Mouse (Mus musculus) midbrain, embryonic 15.5 days (tissue): ENCODE data around the gene Mecom. TPM values are rescaled to one million over a fixed set of nuclear protein-coding genes. Genes with fewer than 3 reads are reported as not detected.

ENCODE experiments used
- ATAC-seq: fragments of 200-750 bp; cut with Nextera tagmentation; replicated peaks from 2 replicates; pipeline ENCODE4 v1.8.0; 2017; ENCODE audit warnings: moderate TSS enrichment
- H3K27ac ChIP-seq: fragments of 300-500 bp; sonication (generic); 2 replicates; pipeline ENCODE4 v1.5.1; 2015; ENCODE audit warnings: mild to moderate bottlenecking, inconsistent platforms
- H3K27me3 ChIP-seq: fragments of 300-500 bp; sonication (generic); replicated peaks from 2 replicates; pipeline ENCODE4 v1.6.1; 2015; ENCODE audit warnings: inconsistent platforms
- H3K36me3 ChIP-seq: fragments of 300-500 bp; sonication (generic); replicated peaks from 2 replicates; pipeline ENCODE4 v1.6.1; 2015; ENCODE audit warnings: inconsistent platforms
- H3K4me1 ChIP-seq: fragments of 300-500 bp; sonication (generic); 2 replicates; pipeline ENCODE4 v1.6.1; 2015; ENCODE audit warnings: inconsistent platforms
- H3K4me2 ChIP-seq: fragments of 300-500 bp; sonication (generic); 2 replicates; pipeline ENCODE4 v1.6.1; 2015; ENCODE audit warnings: inconsistent platforms, mild to moderate bottlenecking, moderate library complexity
- H3K4me3 ChIP-seq: fragments of 300-500 bp; sonication (generic); 2 replicates; pipeline ENCODE4 v1.5.1; 2015; ENCODE audit warnings: mild to moderate bottlenecking, inconsistent platforms
- H3K9ac ChIP-seq: fragments of 300-500 bp; sonication (generic); 2 replicates; pipeline ENCODE4 v1.6.1; 2015; ENCODE audit warnings: mild to moderate bottlenecking, inconsistent platforms
- H3K9me3 ChIP-seq: fragments of 300-500 bp; sonication (generic); 2 replicates; pipeline ENCODE4 v1.6.1; 2016; ENCODE audit warnings: inconsistent platforms
- WGBS: fragments of 180-500 bp; shearing (Covaris S2); methylation state at CpG from one replicate; pipeline ENCODE4 v1.1.7; 2015; ENCODE audit warnings: mixed read lengths; 5-methylcytosine and 5-hydroxymethylcytosine counted together
- polyA plus RNA-seq: library from polyadenylated mRNA; unstranded; fragments of >200 nt; fragmentation: Nextera tagmentation; extraction: Ambion mirVana; gene quantifications from 2 replicates; pipeline ENCODE4 v1.2.1, GENCODE M21; 2015

Mecom gene
- polyA plus RNA-seq, 1 experiment from 2014 or later: 5.2 TPM

DNA sequence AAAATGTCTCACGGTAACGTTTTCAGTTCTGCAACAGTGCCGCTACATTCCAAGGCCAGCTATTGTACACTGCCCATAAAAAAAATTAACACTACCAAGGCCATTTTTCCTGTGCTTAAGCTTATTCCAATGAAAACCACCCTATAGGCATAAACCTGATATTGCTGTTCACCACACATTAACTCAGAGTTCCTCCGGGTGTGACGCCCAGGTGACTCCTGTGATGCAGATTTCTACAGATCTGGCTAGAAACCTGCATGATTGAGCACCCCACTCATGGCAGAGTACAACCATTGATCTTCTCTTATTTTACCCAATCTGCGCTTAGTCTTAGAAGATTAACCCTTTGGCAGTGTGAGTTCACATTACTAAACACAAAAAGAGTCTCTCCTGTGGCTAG lies 409.2 kb downstream of the Mecom start:
- H3K27ac ChIP-seq: no peak overlapping the region
- no peaks in the 10 kb centered on the region for H3K4me1 ChIP-seq
- no peaks in the 10 kb centered on the region for H3K9me3 ChIP-seq
- no peaks in the 10 kb centered on the region; the same call in 1 of the 2 replicates for H3K27me3 ChIP-seq
- no peak for ATAC-seq
- no peak overlapping the region for H3K9ac ChIP-seq
- H3K4me2 ChIP-seq: no peak overlapping the region
- H3K36me3 ChIP-seq: no peaks in the 10 kb centered on the region
- WGBS: 89% methylated on average over 6 of the region's 6 CpGs
- no peak overlapping the region for H3K4me3 ChIP-seq

DNA sequence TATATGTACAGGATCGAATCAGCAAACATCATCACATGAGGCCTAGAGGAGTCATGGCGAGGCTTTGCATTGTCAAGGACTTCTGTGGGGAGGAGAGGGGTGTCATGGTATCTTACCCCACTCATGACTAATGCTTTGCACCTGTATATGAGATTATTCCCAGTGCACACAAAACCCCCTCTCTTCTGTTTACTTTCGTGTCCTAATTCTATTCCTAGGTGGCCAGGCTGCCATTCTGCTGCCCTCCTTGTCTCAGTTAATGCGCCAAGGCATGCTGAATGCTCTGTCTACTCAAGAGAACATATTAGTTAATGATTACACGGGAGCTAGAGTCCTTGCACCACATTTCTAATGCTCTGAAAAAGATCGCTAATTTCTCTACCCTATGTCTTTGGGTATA lies 412.0 kb downstream of the Mecom start:
- ATAC-seq: no peak
- Histone ChIP-seq H3K4me3 (no peak overlapping the region), H3K27me3 (no peaks in the 10 kb centered on the region), H3K36me3 (no peaks in the 10 kb centered on the region), H3K4me2 (no peak overlapping the region), H3K27ac (no peak overlapping the region), H3K9me3 (no peaks in the 10 kb centered on the region), H3K4me1 (no peaks in the 10 kb centered on the region), H3K9ac (no peak overlapping the region)
- 85% methylated on average over 6 of the region's 6 CpGs for WGBS

DNA sequence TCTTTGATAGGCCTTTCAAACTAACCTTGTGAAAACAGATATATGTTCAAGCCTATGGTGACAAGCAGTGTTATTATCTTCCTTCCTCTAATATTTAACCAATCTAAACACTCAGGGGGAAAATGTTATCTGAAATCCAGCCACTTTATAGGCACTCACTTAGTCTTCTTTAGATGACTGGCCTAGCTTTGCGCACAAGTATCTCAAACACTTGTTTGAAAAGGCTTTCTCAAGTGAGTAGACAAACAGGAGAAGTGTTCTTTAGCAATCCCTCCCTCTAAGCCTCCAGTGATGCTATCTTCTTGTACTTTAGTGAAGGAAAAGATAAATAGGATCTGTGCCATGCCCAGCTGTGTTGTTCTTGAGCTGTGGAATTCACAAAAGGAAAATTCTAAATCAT lies 412.7 kb downstream of the Mecom start:
- H3K4me3 ChIP-seq: no peak overlapping the region
- no peak for ATAC-seq
- no peaks in the 10 kb centered on the region for H3K36me3 ChIP-seq
- H3K9ac ChIP-seq: no peak overlapping the region
- no peaks in the 10 kb centered on the region for H3K4me1 ChIP-seq
- 94% methylated on average over 1 of the region's 1 CpGs for WGBS
- no peak overlapping the region for H3K27ac ChIP-seq
- H3K4me2 ChIP-seq: no peak overlapping the region
- H3K27me3 ChIP-seq: no peaks in the 10 kb centered on the region
- no peaks in the 10 kb centered on the region for H3K9me3 ChIP-seq

DNA sequence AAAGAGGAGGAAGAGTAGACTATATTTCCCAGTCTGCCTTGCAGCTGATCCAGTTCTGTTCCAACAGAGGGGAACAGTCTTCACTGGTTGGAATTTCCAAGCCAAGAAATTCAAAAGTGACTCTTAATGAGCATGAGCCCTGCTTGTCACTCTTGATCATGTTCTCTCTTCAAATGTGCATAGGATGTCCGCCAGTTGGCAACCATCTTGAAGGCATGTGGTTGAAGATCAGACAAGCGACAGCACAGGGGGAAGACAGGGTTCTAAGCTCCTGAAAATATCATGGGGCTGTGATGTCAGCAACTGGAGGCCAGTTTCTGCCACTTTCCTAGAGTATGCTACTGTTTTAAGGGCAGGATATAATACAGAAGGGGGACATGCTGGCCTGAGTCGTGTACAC lies 414.8 kb downstream of the Mecom start:
- Histone ChIP-seq H3K27ac (no peak overlapping the region), H3K9ac (no peak overlapping the region), H3K4me3 (no peak overlapping the region), H3K27me3 (no peaks in the 10 kb centered on the region), H3K9me3 (no peaks in the 10 kb centered on the region), H3K36me3 (no peaks in the 10 kb centered on the region), H3K4me1 (no peaks in the 10 kb centered on the region), H3K4me2 (no peak overlapping the region)
- ATAC-seq: no peak
- 83% methylated on average over 3 of the region's 3 CpGs for WGBS

DNA sequence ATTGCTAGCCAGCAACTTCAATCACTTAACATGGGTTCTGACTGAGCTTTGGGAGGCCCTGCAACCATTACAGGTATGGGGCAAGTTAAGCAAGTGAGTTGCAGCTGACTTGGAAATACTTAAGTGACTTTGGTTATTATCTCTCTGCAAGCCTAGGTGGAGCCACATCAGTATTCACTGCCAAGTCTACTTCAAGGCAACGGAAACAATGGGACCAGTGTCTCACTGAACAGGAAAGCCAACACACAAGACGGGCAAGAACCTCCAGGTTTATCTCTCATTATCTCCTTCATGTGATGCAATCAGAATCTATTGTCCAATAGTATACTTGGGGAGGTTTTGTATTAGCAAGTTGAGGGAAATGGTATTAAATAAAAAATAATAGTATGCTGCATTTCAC lies 415.4 kb downstream of the Mecom start:
- Histone ChIP-seq H3K27me3 (no peaks in the 10 kb centered on the region), H3K9me3 (no peaks in the 10 kb centered on the region), H3K4me1 (no peaks in the 10 kb centered on the region), H3K27ac (no peak overlapping the region), H3K9ac (no peak overlapping the region), H3K4me3 (no peak overlapping the region), H3K36me3 (no peaks in the 10 kb centered on the region), H3K4me2 (no peak overlapping the region)
- ATAC-seq: no peak
- 76% methylated on average over 2 of the region's 2 CpGs for WGBS

DNA sequence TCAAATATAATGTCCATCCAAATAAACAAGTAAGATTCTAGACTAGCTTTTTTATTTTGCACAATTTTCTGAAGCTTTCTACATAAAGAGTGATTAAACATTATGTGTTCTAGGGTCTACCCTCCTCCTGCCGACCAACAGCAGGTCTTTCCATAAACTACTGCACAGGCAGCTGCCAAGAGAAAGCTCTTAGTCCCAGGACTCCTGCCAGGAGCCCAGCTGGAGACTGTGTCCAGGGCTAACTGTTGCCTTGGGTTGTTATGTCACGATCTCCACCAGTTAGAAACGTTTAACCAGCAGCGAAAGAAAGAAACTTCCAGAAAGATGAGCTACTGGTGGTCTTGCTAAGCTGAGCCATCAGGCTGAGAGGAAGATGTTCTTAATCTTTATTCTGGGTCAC lies 417.3 kb downstream of the Mecom start:
- Histone ChIP-seq H3K27me3 (no peaks in the 10 kb centered on the region), H3K9ac (no peak overlapping the region), H3K36me3 (no peaks in the 10 kb centered on the region), H3K4me3 (no peak overlapping the region), H3K27ac (no peak overlapping the region), H3K4me1 (no peaks in the 10 kb centered on the region), H3K4me2 (no peak overlapping the region), H3K9me3 (no peaks in the 10 kb centered on the region)
- no peak for ATAC-seq
- 63% methylated on average over 4 of the region's 4 CpGs for WGBS

DNA sequence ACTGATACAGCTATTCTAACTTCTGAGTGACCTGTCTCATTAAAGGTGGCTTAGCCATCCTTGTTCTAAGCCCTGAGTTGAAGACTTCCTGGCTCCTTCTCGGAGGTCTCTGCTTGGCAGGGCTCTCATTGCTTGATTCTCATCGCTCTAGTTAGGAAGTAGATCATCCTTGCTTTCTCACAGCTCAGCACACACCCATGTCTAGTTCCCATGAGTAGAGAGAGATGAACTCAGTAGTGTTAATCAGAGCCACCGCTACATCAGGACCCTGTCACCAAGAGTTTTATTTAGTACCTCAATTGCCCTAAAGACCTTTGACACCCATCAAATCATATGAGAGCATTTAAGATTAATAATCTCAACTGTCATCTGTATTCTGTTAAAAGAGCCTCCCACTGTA lies 425.2 kb downstream of the Mecom start:
- WGBS: 93% methylated on average over 3 of the region's 3 CpGs

DNA sequence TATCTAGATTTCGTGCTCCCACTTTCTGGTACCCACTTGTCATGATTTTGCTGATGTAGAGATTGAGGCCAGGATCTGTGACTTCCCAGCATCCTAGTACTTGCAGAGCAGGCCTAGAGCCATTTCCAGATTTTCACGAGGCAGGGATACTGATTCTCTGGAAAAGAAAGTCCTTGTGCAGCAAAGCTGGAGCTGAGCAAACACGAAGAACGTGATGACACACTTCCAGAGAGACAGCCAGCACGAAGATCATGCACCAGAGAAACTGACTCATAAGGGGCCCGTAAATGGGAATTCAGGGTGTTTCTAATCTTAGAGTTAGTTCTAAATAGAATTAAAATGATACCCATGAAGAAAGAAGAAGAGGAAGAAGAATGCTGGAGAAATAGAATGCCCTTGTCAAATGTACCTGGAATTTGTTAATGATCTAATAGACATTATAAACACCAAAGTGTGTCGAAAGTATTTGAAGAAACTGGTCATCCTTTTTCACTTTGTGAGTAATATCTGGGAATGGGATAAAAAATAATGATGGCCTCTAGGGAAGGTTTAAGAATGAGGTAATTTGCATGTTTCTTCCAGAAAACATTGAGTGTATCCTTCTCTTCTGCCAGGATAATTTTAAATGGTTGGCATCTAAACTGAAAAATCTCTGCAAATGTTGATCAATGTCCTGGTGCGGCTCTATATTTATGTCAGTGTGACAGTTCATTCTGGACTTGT lies 426.9 kb downstream of the Mecom start:
- Histone ChIP-seq H3K9me3 (no peaks in the 10 kb centered on the region), H3K27ac (no peak overlapping the region), H3K4me1 (no peaks in the 10 kb centered on the region), H3K9ac (no peak overlapping the region), H3K4me3 (no peak overlapping the region), H3K4me2 (no peak overlapping the region), H3K27me3 (no peaks in the 10 kb centered on the region), H3K36me3 (no peaks in the 10 kb centered on the region)
- ATAC-seq: no peak
- 90% methylated on average over 8 of the region's 8 CpGs for WGBS

More for the DNA sequence above, 425.2 kb downstream of the Mecom start:
- Histone ChIP-seq H3K9ac (no peak overlapping the region), H3K4me1 (no peaks in the 10 kb centered on the region), H3K4me2 (no peak overlapping the region), H3K4me3 (no peak overlapping the region), H3K27me3 (no peaks in the 10 kb centered on the region), H3K27ac (no peak overlapping the region), H3K36me3 (no peaks in the 10 kb centered on the region), H3K9me3 (no peaks in the 10 kb centered on the region)
- ATAC-seq: no peak

DNA sequence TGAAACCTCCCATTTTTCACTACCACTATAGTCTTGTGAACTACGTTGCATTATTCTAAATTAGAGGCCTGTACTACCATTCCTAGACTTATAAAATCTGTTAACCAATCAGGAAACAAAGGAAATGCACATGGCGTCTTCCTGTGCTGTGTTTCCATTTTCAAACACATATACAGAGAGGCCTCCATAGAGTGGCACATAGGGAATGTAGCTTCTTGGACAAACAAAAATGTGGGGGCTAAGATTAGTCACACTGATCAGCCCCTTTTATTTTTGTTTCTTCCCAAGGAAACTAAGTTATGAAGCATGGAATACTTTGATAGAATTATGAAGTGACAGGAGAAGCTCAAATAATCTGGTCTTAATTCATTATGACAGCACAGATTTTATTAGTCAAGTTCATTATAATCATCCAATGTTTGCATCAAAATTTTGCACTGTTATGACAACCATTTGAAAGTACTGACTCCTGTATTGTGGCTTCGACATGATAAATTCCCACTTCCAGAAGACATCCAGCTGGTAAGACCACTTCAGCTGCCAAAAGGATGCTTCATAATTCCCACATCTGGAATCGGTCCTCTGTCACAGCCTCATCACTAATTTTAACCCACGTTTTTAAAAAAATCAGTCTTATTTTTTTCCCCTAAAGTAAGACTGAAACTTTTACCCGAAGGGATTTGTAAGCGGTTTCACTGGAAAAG lies 429.1 kb downstream of the Mecom start:
- Histone ChIP-seq H3K4me1 (no peaks in the 10 kb centered on the region), H3K9me3 (no peaks in the 10 kb centered on the region), H3K4me2 (no peak overlapping the region), H3K27ac (no peak overlapping the region), H3K27me3 (no peaks in the 10 kb centered on the region), H3K36me3 (no peaks in the 10 kb centered on the region), H3K9ac (no peak overlapping the region), H3K4me3 (no peak overlapping the region)
- no peak for ATAC-seq
- WGBS: 86% methylated on average over 7 of the region's 7 CpGs

DNA sequence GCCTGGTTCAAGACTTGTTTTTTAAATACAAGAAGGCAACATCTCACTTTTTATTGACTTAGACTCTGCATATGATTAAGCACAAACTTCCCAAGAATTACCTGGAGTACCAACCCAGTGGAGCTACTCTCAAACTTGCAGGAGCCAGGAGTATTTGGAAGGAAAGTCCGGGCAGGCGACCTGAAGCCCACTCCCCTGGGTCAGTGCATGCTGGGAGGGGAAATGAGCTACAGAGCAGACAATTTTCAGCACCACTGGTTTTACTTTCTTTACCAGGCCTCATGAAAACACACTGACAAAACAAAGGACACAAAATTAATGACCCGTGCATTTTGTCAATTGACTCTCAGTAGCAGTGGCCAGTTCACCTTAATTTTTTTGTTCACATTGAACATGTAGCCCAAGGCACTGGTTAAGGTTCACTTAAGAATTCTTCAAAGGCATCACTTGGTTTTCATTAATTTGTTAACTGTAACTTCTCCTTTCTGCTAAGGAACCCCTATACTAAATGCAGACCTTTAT lies 434.5 kb downstream of the Mecom start:
- H3K36me3 ChIP-seq: no peaks in the 10 kb centered on the region
- no peaks in the 10 kb centered on the region for H3K27me3 ChIP-seq
- no peak for ATAC-seq
- no peak overlapping the region for H3K27ac ChIP-seq
- H3K9ac ChIP-seq: no peak overlapping the region
- H3K9me3 ChIP-seq: no peaks in the 10 kb centered on the region
- H3K4me1 ChIP-seq: no peaks in the 10 kb centered on the region
- no peak overlapping the region for H3K4me3 ChIP-seq
- WGBS: 29% methylated on average over 3 of the region's 3 CpGs
- H3K4me2 ChIP-seq: no peak overlapping the region

DNA sequence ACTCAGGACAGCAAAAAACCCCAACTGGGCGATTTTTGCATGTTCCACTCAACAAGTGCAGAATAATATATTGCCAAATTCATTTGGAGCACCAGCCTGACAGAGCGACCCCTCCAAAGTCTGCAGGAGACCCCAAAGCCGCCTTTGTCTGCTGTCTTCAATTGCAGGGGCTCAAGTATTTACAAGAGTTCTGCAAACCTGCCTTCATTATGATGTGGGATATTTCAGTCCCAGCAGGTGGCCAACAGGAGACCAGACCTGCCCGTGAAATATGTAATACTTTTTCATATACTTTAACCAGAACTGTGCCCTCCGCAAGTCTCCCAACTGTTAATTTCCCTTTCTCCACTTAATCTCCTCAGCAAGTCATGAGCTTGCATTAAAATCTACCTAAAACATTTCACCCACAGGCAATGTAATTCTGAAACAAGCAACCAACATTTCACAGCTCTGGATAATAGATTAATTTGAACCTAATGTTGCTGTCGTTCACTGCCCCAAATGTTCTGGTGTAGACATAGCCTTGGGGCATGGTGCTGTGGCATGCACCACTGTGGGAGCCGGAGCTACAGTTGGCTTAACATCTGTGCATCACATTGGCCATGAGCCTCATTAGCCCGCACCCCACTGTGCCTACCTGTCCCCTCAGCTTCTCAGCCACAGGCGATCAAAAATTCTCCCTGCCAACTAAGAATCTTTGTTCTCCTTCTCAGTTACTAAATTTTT lies 439.7 kb downstream of the Mecom start:
- Histone ChIP-seq H3K4me1 (no peaks in the 10 kb centered on the region), H3K4me2 (no peak overlapping the region), H3K27me3 (no peaks in the 10 kb centered on the region), H3K9ac (no peak overlapping the region), H3K9me3 (no peaks in the 10 kb centered on the region), H3K4me3 (no peak overlapping the region), H3K36me3 (no peaks in the 10 kb centered on the region), H3K27ac (no peak overlapping the region)
- ATAC-seq: 0 out of 2 replicates have a peak, but pooled peaks have one; percentile 37
- WGBS: 60% methylated on average over 9 of the region's 9 CpGs

DNA sequence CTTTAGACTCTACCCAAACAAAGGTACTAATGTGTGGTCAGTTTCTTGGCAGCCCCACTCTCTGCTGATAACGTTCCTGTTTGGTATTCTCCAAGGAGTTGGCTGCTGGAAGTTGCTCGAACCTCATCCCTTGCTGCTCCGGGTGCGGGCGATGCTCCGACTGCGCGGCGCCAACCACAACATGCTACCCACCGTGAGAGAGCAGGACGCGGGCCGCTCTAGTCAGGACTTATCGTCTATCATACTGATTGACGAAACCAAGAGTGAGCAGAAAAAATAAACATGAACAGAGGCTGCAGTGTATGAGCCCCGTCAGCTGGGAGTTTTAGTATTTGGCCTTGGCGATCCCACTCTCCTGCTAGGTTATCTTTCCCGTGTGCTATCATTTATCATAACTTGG lies 441.3 kb downstream of the Mecom start:
- 89% methylated on average over 18 of the region's 18 CpGs for WGBS
- H3K9ac ChIP-seq: no peak overlapping the region
- no peaks in the 10 kb centered on the region for H3K4me1 ChIP-seq
- no peaks in the 10 kb centered on the region for H3K9me3 ChIP-seq
- no peak for ATAC-seq
- no peak overlapping the region for H3K4me3 ChIP-seq
- no peaks in the 10 kb centered on the region for H3K36me3 ChIP-seq
- H3K27ac ChIP-seq: no peak overlapping the region
- H3K4me2 ChIP-seq: no peak overlapping the region
- H3K27me3 ChIP-seq: no peaks in the 10 kb centered on the region
